Mouse (Mus musculus): ENCODE measurements around the gene Ptger1. TPM values are rescaled to one million over a fixed set of nuclear protein-coding genes. Genes with fewer than 3 reads are reported as not detected.

Gene Ptger1
- total and polyA plus RNA-seq, 2 experiments from 2014 or later = 0.20 TPM; not detected in 1

DNA sequence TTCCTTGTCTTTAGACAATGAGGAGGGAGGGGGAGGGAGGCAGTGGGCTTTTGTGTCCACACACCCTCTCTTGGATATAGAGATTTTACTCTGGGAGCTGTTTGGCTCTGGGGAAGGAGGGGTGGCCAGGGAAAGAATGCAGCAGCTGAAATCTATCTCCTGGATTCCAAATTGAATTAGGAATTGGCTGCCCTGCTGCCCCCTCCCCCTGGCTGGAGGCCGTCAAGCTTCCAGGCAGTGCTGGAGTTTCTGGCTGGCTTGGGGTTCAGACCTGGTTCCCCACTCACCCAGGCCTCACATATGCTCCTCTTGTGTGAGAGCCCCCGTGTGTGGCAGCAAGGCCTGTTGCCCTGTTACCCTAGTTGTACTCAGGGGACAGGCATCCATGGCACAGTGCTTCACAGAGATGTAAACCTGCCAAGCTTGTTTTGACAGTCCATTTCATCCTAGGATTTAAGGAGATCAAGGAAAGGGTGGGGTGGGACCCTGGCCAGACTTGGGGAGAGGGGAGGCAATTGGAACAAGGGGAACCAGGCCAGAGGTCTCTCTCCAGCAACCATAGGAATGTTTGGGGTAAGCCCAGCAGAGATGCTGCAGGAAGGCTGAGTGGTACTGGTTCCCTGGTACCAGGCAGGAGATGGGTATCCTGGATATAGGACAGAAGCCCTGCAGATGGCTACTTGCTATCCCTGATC is 1.4 kb upstream of the Ptger1 start:
- Histone ChIP-seq H3K9ac (replicated peaks; ENCODE audit: low read depth, low read length) (no peak overlapping the region), H3K27me3 (ENCODE audit: control insufficient read depth, insufficient read depth, low read length) (peaks cover 6% of the 10 kb centered on the region; the same call in 1 of the 2 replicates), H3K9me3 (replicated peaks; ENCODE audit: control insufficient read depth, low read length) (no peaks in the 10 kb centered on the region), H3K36me3 (replicated peaks; ENCODE audit: control insufficient read depth, insufficient read depth, low read length) (peaks cover 10% of the 10 kb centered on the region), H3K4me1 (ENCODE audit: control insufficient read depth, insufficient read depth) (peaks cover 41% of the 10 kb centered on the region), H3K4me3 (ENCODE audit: low read depth, low read length) (no peak overlapping the region), H3K27ac (ENCODE audit: low read depth) (no peak overlapping the region), H3K4me2 (ENCODE audit: low read depth, low read length) (no peak overlapping the region)
- ATAC-seq (ENCODE audit: insufficient read depth, low read depth) = no peak
- DNase-seq (ENCODE audit: low spot score) = no peak
- TF ChIP-seq EP300 (IDR thresholded peaks at IDR 0.05; ENCODE audit: low read depth) = no peak
- TF ChIP-seq CTCF (IDR thresholded peaks at IDR 0.05; ENCODE audit: low read depth) = no peak
- WGBS = 30% methylated on average over 2 of the region's 2 CpGs

- Histone ChIP-seq H3K36me3 (replicated peaks; ENCODE audit: control insufficient read depth, insufficient read depth, low read length) (peaks cover 26% of the 10 kb centered on the region), H3K4me1 (ENCODE audit: control insufficient read depth, insufficient read depth) (peaks cover 28% of the 10 kb centered on the region), H3K4me3 (ENCODE audit: low read depth, low read length) (no peak overlapping the region)
These were observed 372 bp downstream of the Ptger1 start for GRCm38 (mm10) chr8:83666866-83667234.

DNA sequence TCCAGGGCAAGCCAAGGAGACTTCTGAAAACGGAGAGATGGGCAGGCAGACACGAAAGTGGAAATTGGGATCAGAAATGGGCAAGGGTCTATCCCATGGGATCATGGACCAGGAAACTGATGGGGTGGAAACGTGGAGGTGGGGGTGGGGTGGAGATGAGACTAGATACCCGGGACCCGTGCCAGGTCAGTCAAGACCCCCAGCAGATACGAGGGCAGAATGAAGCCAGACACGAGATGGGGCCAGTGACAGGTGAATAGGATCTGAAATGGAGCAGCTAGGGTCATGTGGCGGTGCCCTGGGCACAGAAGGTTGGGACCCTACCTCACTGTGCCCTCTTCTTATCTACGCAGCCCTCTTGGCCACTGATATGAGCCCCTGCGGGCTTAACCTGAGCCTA is 1.0 kb downstream of the Ptger1 start:
- ATAC-seq (ENCODE audit: insufficient read depth, low read depth) (no peak), DNase-seq (ENCODE audit: low spot score) (no peak)
- TF ChIP-seq EP300 (IDR thresholded peaks at IDR 0.05; ENCODE audit: low read depth) (no peak), CTCF (IDR thresholded peaks at IDR 0.05; ENCODE audit: low read depth) (no peak)
- H3K9me3 ChIP-seq (replicated peaks; ENCODE audit: control insufficient read depth, low read length) = no peaks in the 10 kb centered on the region
- H3K9ac ChIP-seq (replicated peaks; ENCODE audit: low read depth, low read length) = no peak overlapping the region
- peaks cover 33% of the 10 kb centered on the region for H3K36me3 ChIP-seq (replicated peaks; ENCODE audit: control insufficient read depth, insufficient read depth, low read length)
- H3K4me1 ChIP-seq (ENCODE audit: control insufficient read depth, insufficient read depth) = peaks cover 22% of the 10 kb centered on the region
- no peak overlapping the region for H3K27ac ChIP-seq (ENCODE audit: low read depth)
- 78% methylated on average over 10 of the region's 10 CpGs for WGBS
- peaks cover 6% of the 10 kb centered on the region; the same call in 1 of the 2 replicates for H3K27me3 ChIP-seq (ENCODE audit: control insufficient read depth, insufficient read depth, low read length)
- no peak overlapping the region for H3K4me2 ChIP-seq (ENCODE audit: low read depth, low read length)
- no peak overlapping the region for H3K4me3 ChIP-seq (ENCODE audit: low read depth, low read length)

More at GRCm38 (mm10) chr8:83666866-83667234, 372 bp downstream of the Ptger1 start:
- DNase-seq (ENCODE audit: low spot score) (no peak), ATAC-seq (ENCODE audit: insufficient read depth, low read depth) (no peak)
- TF ChIP-seq CTCF (IDR thresholded peaks at IDR 0.05; ENCODE audit: low read depth) = no peak
- no peak for TF ChIP-seq EP300 (IDR thresholded peaks at IDR 0.05; ENCODE audit: low read depth)
- H3K4me2 ChIP-seq (ENCODE audit: low read depth, low read length) = 0 out of 2 replicates have a peak overlapping the region, but pooled peaks have one; percentile 16
- WGBS = 93% methylated on average over 3 of the region's 3 CpGs
- H3K27ac ChIP-seq (ENCODE audit: low read depth) = peak overlapping the region; percentile 56
- no peaks in the 10 kb centered on the region for H3K9me3 ChIP-seq (replicated peaks; ENCODE audit: control insufficient read depth, low read length)
- no peak overlapping the region for H3K9ac ChIP-seq (replicated peaks; ENCODE audit: low read depth, low read length)
- H3K27me3 ChIP-seq (ENCODE audit: control insufficient read depth, insufficient read depth, low read length) = peaks cover 6% of the 10 kb centered on the region; the same call in 1 of the 2 replicates

GRCm38 (mm10) chr8:83668010-83668916 is 1.8 kb downstream of the Ptger1 start:
- peaks cover 39% of the 10 kb centered on the region for H3K36me3 ChIP-seq (replicated peaks; ENCODE audit: control insufficient read depth, insufficient read depth, low read length)
- H3K27me3 ChIP-seq (ENCODE audit: control insufficient read depth, insufficient read depth, low read length) = peaks cover 6% of the 10 kb centered on the region; the same call in 1 of the 2 replicates
- H3K4me1 ChIP-seq (ENCODE audit: control insufficient read depth, insufficient read depth) = peaks cover 19% of the 10 kb centered on the region
- ATAC-seq (ENCODE audit: insufficient read depth, low read depth) (peak; percentile 47; the same call in 1 of the 2 replicates), DNase-seq (ENCODE audit: low spot score) (peak; percentile 64)
- H3K27ac ChIP-seq (ENCODE audit: low read depth) = no peak overlapping the region
- WGBS = 27% methylated on average over 80 of the region's 80 CpGs
- peak overlapping the region; percentile 57 for H3K4me2 ChIP-seq (ENCODE audit: low read depth, low read length)
- H3K9ac ChIP-seq (replicated peaks; ENCODE audit: low read depth, low read length) = no peak overlapping the region
- H3K9me3 ChIP-seq (replicated peaks; ENCODE audit: control insufficient read depth, low read length) = no peaks in the 10 kb centered on the region
- TF ChIP-seq EP300 (IDR thresholded peaks at IDR 0.05; ENCODE audit: low read depth) (no peak), CTCF (IDR thresholded peaks at IDR 0.05; ENCODE audit: low read depth) (peak; percentile 71)
- H3K4me3 ChIP-seq (ENCODE audit: low read depth, low read length) = peak overlapping the region; percentile 34

- Histone ChIP-seq H3K36me3 (replicated peaks; ENCODE audit: control insufficient read depth, insufficient read depth, low read length) (peaks cover 43% of the 10 kb centered on the region), H3K4me2 (ENCODE audit: low read depth, low read length) (no peak overlapping the region), H3K9me3 (replicated peaks; ENCODE audit: control insufficient read depth, low read length) (no peaks in the 10 kb centered on the region), H3K27me3 (ENCODE audit: control insufficient read depth, insufficient read depth, low read length) (peaks cover 6% of the 10 kb centered on the region; the same call in 1 of the 2 replicates), H3K4me3 (ENCODE audit: low read depth, low read length) (no peak overlapping the region), H3K4me1 (ENCODE audit: control insufficient read depth, insufficient read depth) (peaks cover 19% of the 10 kb centered on the region), H3K27ac (ENCODE audit: low read depth) (no peak overlapping the region), H3K9ac (replicated peaks; ENCODE audit: low read depth, low read length) (no peak overlapping the region)
- no peak for DNase-seq (ENCODE audit: low spot score)
- WGBS = 80% methylated on average over 16 of the region's 16 CpGs
- no peak for ATAC-seq (ENCODE audit: insufficient read depth, low read depth)
- TF ChIP-seq EP300 (IDR thresholded peaks at IDR 0.05; ENCODE audit: low read depth) (no peak), CTCF (IDR thresholded peaks at IDR 0.05; ENCODE audit: low read depth) (no peak)
These were observed 2.5 kb downstream of the Ptger1 start for GRCm38 (mm10) chr8:83669013-83669412.
